Mouse (Mus musculus) liver, embryonic 14.5 days (tissue): ENCODE measurements around the gene Cd3e.
"Not testable (repeated sequence)": the region's sequence is repeated elsewhere in the genome, so short reads cannot be mapped to it uniquely, and the experiment has no call there.

Experiments used
- CTCF ChIP-seq: IDR thresholded peaks from 2 replicates; pipeline ENCODE4 v1.5.1; 2016; ENCODE audit warnings: antibody characterized with exemption, low read depth, control low read depth
- EP300 ChIP-seq: IDR thresholded peaks from 2 replicates; pipeline ENCODE4 v1.6.1; 2016; ENCODE audit warnings: antibody characterized with exemption, low read depth

GRCm38 (mm10) chr9:44967763-44968162 is 41.7 kb downstream of the Cd3e start:
- TF ChIP-seq EP300, CTCF: not testable (repeated sequence)
